Mouse (Mus musculus): ENCODE data around the gene Klri2.
"Not testable (repeated sequence)": the region's sequence is repeated elsewhere in the genome, so short reads cannot be mapped to it uniquely, and the experiment has no call there.

The Klri2 gene

DNA sequence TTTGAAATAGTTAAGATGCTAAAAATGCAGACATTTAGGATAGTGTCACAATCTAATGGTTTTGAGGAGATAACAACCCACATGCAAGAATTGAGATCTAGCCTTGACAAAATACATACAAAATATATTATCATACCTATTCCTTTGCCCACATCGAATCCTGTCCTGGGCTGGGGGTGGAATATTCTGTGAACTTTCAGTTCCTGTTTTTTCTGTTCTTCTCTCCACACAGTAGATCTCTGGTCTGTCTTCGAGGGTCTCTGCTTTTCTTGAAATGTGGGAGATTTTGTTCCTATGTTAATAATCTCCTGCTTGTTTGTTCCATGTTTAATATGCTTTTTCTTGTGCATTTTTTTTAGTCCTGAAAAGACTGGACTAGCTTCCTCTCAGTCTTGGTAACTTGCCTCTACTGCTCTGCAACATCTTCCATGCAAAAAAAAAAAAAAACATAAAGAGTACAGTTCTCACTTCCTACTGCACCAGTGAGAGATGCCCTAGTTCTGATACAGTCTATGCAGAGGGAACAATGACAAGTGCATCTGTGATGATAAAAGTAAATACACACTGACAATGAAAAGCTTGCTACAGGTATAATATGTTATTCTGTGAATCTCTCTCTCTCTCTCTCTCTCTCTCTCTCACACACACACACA is at the start of gene Klri2:
Gene Klri2, minus strand, starts transcription at position 416 of the 653 bp plus-strand sequence.
- no peak for DNase-seq

DNA sequence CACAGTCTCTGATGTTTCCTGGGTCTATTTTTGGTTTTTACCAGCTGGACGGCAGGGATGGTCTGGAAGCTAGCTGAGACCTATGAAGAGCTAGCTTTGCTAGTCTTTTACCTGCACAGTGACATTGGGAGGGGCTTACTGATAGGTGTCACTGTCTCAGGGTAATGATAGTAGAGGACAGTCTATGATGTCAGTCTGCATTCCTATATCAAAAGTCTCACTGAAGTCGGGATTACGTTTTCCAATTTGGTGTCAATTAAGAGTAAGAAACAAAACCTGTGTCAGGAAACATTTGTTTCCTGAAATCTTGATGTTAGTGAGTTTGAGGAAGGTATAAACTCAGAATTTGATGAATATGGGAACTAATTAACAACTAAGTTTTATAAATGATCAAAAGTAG is 43.9 kb upstream of the Klri2 start, which contains the start of gene Gm156:
Gene Gm156, minus strand, starts transcription at position 101 of the 400 bp plus-strand sequence.
- not testable (repeated sequence) for DNase-seq

DNA sequence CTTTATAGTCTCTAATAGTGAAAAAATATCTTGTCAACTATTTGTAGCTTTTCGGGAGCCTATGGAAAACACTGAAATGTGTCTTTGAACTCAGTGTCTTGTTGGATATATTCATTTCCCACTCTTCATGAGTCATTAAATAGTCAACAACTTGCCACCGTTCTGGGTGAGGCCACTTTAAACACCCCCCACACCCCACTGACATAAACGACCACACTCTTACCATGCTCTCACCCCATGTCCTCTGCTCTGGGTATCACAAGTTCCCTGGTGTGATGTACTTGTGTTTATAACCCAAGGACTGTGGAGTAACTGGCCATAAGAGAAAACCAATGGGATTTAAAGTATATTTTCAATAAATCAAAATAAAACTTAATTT is 7.4 kb upstream of the Klri2 start:
- no peak for DNase-seq

DNA sequence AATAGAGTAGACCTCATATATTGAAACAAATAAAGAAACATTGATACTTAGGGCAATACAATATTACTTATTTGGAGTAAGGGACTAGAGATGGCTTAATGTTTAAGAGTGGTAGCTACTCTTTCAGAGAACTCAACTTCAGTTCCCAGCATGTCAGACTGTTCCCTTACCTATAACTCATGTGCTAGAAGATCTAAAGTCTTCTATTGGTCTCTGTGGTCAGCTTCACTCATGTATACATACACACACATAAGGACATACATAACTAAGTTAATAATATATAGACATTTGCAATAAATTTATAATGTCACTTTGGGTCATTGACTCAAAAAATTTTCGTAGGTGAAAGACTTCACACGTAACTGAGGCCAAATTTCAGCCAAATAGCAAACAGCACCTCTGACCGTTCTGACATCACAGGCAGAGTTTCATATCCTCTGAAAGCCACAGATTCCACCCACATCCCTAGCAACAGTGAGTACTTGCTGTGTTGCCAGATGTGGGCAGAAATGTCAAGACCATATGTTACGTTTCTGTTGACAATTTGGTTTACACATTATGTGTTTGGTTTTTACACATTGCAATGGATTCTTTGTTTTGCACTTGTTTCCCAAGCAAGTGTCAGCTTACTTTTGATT is 6.9 kb upstream of the Klri2 start:
- no peak for DNase-seq

DNA sequence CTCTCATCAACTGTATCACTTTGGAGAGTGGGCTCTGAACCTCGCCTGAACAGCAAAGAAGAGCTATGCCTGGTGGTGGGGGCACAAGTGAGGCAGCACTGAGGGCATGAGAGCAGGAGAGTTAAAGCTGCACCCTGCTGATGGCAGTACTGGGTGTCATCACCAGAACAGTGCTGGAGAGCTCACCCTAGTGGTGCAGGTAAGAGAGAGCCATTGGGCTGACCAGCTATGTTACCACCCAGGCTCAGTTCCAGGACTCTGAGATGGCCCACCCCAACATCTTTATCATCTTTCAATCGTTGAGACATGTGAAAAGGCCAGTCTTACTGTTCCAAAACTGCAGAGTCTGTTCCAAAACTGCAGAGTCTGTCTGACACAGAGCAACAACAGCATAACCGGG is 5.9 kb upstream of the Klri2 start:
- DNase-seq, result no peak

DNA sequence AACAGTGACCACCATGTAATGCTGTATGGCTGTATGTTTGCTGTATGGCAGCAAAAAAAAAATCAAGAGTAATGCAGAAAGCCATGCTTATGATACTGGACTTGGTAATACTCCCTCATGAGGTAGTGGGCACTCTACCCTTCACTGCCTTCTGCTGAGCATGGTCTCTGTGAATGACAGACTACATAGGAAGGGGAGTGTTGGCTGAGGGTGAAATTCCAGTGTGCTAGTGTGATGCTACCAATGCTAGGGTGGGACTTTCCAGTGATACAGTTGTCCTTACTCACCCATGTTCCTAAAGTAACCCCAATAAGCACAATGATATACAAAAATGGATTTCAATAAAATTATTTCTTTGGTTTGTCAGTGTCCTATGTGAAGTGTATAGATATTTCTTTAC is 3.9 kb downstream of the Klri2 start:
- no peak for DNase-seq

DNA sequence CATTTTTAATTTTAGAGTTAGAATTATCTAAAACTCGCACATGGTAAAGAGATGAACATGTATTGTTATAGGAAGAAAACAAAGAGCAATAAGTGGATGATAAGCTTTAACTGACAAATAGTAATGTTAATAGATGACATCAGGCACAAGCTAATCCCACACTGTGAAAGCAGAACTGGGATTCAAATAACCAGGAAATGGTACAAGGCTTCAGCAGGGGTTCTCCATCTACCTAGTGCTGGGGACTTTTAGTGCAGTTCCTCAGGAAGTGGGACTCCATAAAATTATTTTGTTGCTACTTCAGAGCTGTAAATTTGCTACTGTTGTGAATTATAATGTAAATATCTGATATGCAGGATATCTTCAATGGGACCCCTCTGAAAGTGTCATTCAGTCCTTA is 13.0 kb downstream of the Klri2 start:
- DNase-seq, result no peak

DNA sequence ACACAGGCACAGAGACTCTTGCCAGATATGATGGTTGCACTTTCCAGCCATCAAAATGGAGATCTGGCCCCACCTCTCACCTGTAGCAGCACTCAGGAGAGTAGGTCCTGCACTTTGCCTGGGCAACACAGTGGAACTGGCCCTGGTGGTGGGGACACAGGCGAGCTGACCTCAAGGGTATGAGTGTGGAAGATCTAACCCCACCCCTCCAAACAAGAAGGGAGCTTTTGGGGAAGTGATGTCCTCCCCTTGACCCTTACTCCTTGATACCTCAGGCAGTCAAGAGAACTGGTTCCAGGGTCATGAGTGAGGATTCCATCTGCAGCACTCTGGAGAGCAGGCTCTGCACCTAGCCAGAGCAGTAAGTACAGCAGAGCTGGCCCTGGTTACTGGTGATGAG is 18.9 kb downstream of the Klri2 start:
- no peak for DNase-seq

DNA sequence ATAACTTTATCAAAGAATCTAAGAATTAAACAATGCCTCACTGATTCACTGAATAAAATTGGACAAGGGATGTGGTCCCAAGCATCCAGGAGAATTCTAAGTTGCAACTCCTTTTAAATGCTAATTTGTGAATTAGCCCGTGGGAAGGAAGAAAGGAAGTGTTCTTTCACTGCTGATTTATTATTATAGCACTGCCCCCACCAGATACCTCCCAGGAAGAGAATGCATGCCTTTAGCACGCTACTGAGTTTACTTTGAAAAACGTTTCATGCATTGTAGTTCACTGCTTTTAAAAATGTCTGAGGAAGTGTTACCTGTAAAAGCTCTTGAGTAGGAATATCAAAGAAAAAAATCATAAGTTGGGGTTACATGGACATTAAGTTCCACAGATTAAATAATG is 19.8 kb downstream of the Klri2 start:
- DNase-seq, result no peak

DNA sequence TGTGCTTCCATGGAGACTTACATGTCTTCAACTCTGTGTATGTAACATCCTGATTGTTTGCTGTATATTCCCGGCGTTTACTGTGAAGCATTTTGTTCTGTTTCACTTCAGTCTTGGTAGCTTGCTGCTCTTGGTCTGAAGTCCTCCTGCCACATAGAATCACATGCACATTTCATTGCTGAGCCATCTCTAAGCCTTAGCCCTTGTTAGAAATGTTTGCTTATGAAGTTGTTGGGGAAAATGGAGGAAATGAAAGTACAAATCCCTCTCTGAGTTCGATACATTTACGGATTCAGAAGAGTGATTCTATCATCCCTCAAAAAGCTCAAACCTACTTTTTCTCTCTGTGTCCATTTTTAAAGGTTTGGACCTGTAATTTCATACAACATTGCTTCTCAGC is 23.3 kb downstream of the Klri2 start, which contains the start of gene Klri1:
Gene Klri1, minus strand, starts transcription at position 101 of the 400 bp plus-strand sequence.
- DNase-seq, result no peak

DNA sequence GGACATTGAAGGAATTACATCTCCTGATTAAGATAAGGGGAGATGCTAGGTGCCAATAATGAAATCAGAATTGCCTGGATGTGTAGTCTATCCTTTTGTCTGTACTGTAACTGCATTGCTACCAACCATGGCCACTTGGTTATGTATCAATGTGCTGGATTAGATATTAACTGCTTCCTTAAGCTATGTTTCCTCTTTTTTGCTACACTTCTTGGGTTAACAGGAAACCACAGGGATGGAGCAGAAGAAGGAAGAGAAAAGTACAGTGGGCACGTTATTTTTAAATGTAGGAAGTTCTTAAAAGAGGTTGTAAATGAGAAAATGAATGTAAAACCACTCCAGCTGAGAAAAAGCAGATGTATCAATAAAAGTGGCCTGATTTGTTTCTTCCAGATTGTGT is 26.7 kb downstream of the Klri2 start:
- DNase-seq, result no peak

DNA sequence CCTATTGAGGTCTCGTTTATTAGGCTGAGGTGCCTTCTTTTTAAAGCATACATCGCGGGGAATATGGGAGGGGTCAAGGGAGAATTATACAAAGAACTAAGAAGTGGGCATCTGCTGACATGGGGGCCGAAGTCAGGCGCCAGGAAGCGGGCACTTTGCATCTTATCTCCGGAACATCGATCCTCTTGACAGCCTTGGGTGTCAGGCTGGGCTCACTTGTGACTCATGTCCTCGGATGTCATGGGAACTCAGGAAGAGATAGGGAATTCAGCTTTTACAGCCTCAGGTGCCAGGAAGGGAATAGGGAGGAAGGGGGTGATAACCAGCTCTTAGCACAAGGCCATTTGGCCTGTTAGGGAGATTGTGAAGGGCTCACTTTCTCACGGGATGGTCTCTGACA is 48.8 kb downstream of the Klri2 start:
- not testable (repeated sequence) for DNase-seq

DNA sequence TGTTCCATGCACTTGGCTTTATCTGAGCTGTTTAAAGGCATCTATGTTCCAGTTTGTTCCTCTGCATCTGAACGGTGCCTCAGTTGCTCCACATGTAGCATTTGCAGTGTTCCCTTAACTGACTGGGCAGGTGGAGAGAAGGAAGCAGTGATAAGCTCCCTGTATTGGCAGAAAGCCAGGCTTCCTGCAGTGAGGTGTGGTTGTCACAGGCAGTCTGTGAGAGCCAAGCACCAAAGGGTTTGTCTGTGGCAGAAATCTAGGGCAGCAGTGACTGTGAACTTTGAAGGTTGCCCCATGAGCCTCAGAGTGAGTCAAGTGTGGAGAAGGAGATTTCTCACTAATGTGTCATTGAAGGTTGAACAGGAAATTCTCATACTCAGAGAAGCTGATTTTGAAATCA is 59.9 kb downstream of the Klri2 start:
- peak; percentile 9 for DNase-seq
